Mouse (Mus musculus): ENCODE measurements at regions not wholly inside any gene's neighbourhood (a gene's known extent, or its start where the extent isn't known, plus 50 kb on each side); places are given as distances from the start of the nearest gene placed in this dataset.

DNA sequence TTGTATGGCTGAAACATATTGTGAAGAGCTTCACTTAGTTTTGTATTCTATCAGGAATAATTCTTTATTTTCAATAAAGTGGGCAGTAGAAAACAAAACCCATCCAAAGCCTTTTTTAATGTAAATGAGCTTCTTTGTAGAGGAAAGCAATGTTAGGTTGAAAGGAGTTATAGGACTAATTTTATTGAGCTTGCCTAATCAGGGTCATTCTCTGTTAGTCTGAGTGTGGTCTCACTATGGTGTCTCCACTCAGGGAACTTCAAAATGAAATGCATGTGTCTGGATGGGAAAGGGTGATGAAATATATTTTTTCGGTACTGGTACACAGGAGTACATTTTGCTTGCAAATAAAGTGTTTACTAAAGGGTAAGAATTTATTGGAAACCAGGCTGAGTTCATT is 1055.5 kb upstream of the Flrt2 start:
- no peak for ATAC-seq (ENCODE audit: insufficient number of reproducible peaks, low FRiP score, low TSS enrichment, low read depth)
- Histone ChIP-seq H3K4me1 (no peaks in the 10 kb centered on the region), H3K9ac (no peak overlapping the region), H3K27me3 (no peaks in the 10 kb centered on the region), H3K4me2 (replicated peaks) (no peak overlapping the region), H3K36me3 (no peaks in the 10 kb centered on the region), H3K9me3 (replicated peaks) (no peaks in the 10 kb centered on the region), H3K27ac (replicated peaks) (no peak overlapping the region), H3K4me3 (replicated peaks) (no peak overlapping the region)
- WGBS: 83% methylated on average over 1 of the region's 1 CpGs

DNA sequence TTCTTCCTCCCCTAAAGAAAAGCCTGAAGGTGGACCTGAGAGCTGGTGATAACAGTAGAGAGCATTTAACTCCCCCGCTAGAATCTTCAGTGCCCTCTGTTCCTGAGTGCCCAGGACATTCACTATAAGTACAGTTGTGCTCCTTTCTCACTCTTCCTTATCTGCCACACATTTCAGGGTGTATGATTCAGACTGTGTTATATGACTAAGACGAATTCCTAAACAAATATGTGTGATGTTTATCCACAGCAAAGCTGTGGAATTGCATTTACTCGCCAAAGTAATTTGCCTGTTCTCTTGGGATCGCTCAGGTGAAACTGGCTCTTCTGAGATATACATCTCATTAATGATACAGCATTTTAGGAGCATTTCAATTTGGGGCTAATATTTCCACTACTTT is 1051.9 kb upstream of the Flrt2 start:
- H3K9me3 ChIP-seq (replicated peaks): no peaks in the 10 kb centered on the region
- no peaks in the 10 kb centered on the region for H3K36me3 ChIP-seq
- H3K4me1 ChIP-seq: no peaks in the 10 kb centered on the region
- no peak overlapping the region for H3K9ac ChIP-seq
- no peak overlapping the region for H3K27ac ChIP-seq (replicated peaks)
- no peak overlapping the region for H3K4me2 ChIP-seq (replicated peaks)
- no peak for ATAC-seq (ENCODE audit: insufficient number of reproducible peaks, low FRiP score, low TSS enrichment, low read depth)
- no peak overlapping the region for H3K4me3 ChIP-seq (replicated peaks)
- H3K27me3 ChIP-seq: no peaks in the 10 kb centered on the region
- WGBS: 73% methylated on average over 4 of the region's 4 CpGs

DNA sequence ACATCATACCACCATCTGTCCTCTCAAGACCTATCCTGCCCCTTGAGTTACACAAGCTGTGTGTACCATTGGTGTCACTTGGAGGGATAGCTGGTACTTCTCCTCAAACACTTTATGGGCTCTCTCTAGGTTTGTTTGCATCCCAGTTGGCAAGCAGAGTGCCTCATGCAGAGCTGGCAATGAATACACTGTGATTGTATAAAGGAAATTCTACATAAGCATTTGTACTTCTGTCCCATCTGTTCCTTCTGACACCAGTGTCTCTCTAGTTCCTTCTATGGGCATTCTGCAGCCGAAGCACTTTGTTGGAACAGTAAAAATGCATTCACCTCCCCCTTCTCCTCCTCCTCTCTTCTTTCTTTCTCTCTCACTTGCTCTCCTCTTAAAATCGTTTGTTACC is 1046.7 kb upstream of the Flrt2 start:
- H3K9ac ChIP-seq: no peak overlapping the region
- no peaks in the 10 kb centered on the region for H3K9me3 ChIP-seq (replicated peaks)
- no peaks in the 10 kb centered on the region for H3K4me1 ChIP-seq
- H3K36me3 ChIP-seq: no peaks in the 10 kb centered on the region
- no peak overlapping the region for H3K4me2 ChIP-seq (replicated peaks)
- no peak overlapping the region for H3K4me3 ChIP-seq (replicated peaks)
- no peak overlapping the region for H3K27ac ChIP-seq (replicated peaks)
- ATAC-seq (ENCODE audit: insufficient number of reproducible peaks, low FRiP score, low TSS enrichment, low read depth): no peak
- WGBS: 68% methylated on average over 2 of the region's 2 CpGs
- H3K27me3 ChIP-seq: no peaks in the 10 kb centered on the region

DNA sequence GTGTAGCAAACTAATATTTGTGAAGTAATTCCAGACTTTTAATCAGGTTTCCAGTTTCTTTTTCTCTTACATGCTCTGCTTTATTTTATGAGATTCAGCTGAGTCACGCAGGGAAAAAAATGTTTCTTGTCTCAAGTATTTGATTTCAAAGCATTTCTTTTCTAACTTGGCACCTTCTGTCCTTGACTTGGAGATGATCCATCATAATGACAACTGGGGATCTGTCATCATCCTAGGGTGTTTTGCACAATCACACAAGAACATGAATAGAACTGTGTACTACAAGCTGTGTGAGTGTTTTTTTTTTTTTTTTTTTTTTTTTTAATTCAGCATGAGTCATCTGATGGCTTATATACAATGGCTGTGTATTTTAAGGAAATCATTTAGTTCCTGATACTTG is 1022.0 kb upstream of the Flrt2 start:
- WGBS: 56% methylated on average over 1 of the region's 1 CpGs
- H3K4me3 ChIP-seq (replicated peaks): no peak overlapping the region
- no peak overlapping the region for H3K27ac ChIP-seq (replicated peaks)
- no peak overlapping the region for H3K4me2 ChIP-seq (replicated peaks)
- H3K9ac ChIP-seq: no peak overlapping the region
- no peaks in the 10 kb centered on the region for H3K36me3 ChIP-seq
- H3K27me3 ChIP-seq: no peaks in the 10 kb centered on the region
- H3K9me3 ChIP-seq (replicated peaks): no peaks in the 10 kb centered on the region
- H3K4me1 ChIP-seq: no peaks in the 10 kb centered on the region; the same call in 1 of the 2 replicates
- no peak for ATAC-seq (ENCODE audit: insufficient number of reproducible peaks, low FRiP score, low TSS enrichment, low read depth)

DNA sequence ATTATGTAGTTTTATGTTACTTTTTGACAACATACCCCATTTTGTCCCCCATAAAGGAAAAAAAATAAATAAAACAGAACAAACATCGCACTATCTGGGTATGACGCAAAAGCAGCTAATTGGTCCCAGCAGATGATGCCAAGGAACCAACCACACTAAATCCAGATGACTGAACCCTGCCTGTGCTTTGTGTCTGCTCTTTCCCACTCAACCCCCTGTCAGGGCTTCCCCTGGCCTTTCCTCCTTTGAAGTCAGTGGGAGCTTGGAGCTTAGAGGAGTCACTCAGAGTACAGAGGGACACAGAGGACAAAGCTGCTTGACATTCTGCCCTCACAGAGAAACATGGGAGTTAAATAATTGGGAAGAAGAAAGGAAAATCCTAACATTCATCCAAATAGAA is 1017.1 kb upstream of the Flrt2 start:
- no peaks in the 10 kb centered on the region for H3K9me3 ChIP-seq (replicated peaks)
- no peak for ATAC-seq (ENCODE audit: insufficient number of reproducible peaks, low FRiP score, low TSS enrichment, low read depth)
- no peak overlapping the region for H3K9ac ChIP-seq
- no peak overlapping the region for H3K4me3 ChIP-seq (replicated peaks)
- H3K4me2 ChIP-seq (replicated peaks): no peak overlapping the region
- no peaks in the 10 kb centered on the region; the same call in 1 of the 2 replicates for H3K4me1 ChIP-seq
- no peaks in the 10 kb centered on the region for H3K36me3 ChIP-seq
- WGBS: 55% methylated on average over 2 of the region's 2 CpGs
- H3K27ac ChIP-seq (replicated peaks): no peak overlapping the region
- no peaks in the 10 kb centered on the region for H3K27me3 ChIP-seq

DNA sequence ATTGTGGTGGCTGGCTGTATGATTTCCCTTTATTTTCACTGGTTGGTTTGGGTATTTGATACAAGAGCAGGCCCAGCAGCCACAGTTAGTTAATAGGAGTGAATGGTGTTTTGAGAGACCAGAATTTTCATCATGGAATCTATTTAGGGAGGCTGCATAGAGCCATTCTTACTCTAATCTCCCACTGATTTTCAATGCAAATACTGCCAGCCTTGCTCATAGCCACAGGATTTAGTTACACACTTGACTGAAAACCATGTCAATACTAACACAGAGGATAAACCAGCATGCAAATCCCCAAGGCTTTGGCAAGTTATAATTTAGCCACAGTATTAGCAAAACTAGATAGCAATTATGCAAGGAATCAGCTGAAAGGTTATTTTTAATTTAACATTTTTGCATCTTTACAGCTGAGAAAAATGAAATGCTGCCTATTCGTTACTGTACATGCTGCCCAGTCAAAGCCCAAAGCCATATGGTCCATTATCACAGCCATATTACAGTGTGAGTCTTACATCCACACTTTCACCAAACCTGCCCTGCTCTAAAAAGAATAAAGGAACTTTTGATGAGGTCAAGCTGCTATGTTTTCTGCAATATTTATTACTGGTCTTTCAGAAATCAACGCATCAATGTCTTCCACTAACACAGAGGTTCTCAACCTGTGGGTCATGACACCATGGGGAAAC is 1000.5 kb upstream of the Flrt2 start:
- H3K4me3 ChIP-seq (replicated peaks): no peak overlapping the region
- no peaks in the 10 kb centered on the region for H3K36me3 ChIP-seq
- no peak overlapping the region for H3K4me2 ChIP-seq (replicated peaks)
- no peak for ATAC-seq (ENCODE audit: insufficient number of reproducible peaks, low FRiP score, low TSS enrichment, low read depth)
- no peaks in the 10 kb centered on the region for H3K9me3 ChIP-seq (replicated peaks)
- H3K9ac ChIP-seq: no peak overlapping the region
- H3K27me3 ChIP-seq: no peaks in the 10 kb centered on the region
- WGBS: 69% methylated on average over 2 of the region's 2 CpGs
- no peaks in the 10 kb centered on the region for H3K4me1 ChIP-seq
- no peak overlapping the region for H3K27ac ChIP-seq (replicated peaks)

DNA sequence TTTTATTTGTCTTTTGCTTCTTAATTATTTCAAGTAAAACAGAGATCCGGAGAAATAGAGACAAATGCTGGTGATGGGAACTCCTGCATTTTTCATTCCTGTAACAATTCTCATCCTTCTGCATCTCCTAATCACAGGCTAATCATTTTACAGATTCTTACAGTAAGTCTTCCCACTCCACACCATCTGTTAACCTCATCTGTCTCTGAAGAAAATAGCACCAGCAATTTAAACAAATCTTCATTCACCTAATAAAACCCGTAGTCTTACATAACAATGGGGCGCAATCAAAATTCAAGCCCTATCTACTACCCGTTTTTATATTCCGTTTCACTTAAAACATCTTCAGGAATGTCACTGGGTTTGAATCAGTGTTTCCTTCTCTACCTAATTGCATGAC is 960.6 kb upstream of the Flrt2 start:
- Histone ChIP-seq H3K9me3 (replicated peaks) (no peaks in the 10 kb centered on the region), H3K4me3 (replicated peaks) (no peak overlapping the region), H3K27me3 (no peaks in the 10 kb centered on the region), H3K4me2 (replicated peaks) (no peak overlapping the region), H3K36me3 (no peaks in the 10 kb centered on the region), H3K9ac (no peak overlapping the region), H3K4me1 (no peaks in the 10 kb centered on the region; the same call in 1 of the 2 replicates), H3K27ac (replicated peaks) (no peak overlapping the region)
- WGBS: 68% methylated on average over 5 of the region's 5 CpGs
- no peak for ATAC-seq (ENCODE audit: insufficient number of reproducible peaks, low FRiP score, low TSS enrichment, low read depth)

DNA sequence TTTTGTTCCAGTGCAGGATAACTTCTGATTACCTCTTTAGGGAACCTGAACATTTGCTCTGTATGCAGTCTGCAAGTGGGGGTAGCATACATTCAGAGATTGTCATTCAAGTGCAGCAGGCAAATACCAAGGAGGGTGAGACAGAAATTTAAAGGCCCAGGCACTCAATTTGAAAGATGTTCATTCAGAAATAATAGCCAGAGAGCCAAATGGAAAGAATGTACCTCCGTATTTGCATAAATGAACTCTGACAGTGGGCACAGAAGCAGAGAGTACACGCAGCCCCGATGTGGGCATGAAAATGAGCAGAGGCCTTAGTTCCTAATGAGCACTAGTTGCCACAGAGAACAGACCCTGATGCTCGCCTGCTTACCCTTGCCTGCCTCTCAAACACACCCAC is 958.8 kb upstream of the Flrt2 start:
- 41% methylated on average over 4 of the region's 4 CpGs for WGBS
- ATAC-seq (ENCODE audit: insufficient number of reproducible peaks, low FRiP score, low TSS enrichment, low read depth): no peak
- no peaks in the 10 kb centered on the region for H3K9me3 ChIP-seq (replicated peaks)
- no peak overlapping the region for H3K9ac ChIP-seq
- H3K27me3 ChIP-seq: no peaks in the 10 kb centered on the region
- H3K27ac ChIP-seq (replicated peaks): no peak overlapping the region
- H3K36me3 ChIP-seq: no peaks in the 10 kb centered on the region
- no peak overlapping the region for H3K4me3 ChIP-seq (replicated peaks)
- no peaks in the 10 kb centered on the region; the same call in 1 of the 2 replicates for H3K4me1 ChIP-seq
- no peak overlapping the region for H3K4me2 ChIP-seq (replicated peaks)

DNA sequence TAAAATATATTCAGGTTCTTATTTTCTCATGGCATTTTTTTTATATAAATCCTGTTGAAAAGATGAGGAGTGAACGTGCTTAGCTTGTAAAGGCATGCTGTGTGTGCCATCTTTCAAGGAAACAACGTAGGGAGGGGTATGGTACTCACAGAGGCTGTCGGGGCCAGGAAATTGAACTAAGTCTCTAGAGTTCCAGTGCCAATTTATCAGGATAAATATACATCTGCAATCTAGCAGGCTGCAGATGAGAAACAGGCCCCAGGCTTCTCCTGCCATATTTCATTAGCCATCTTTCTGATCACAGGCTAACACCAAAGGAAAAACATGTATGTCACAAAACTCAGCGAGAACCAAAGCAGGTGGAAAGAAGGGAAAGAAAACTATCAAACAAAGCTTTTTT is 954.8 kb upstream of the Flrt2 start:
- 26% methylated on average over 4 of the region's 4 CpGs for WGBS
- no peak overlapping the region for H3K9ac ChIP-seq
- no peak for ATAC-seq (ENCODE audit: insufficient number of reproducible peaks, low FRiP score, low TSS enrichment, low read depth)
- no peaks in the 10 kb centered on the region for H3K27me3 ChIP-seq
- no peaks in the 10 kb centered on the region for H3K9me3 ChIP-seq (replicated peaks)
- H3K4me3 ChIP-seq (replicated peaks): no peak overlapping the region
- H3K4me1 ChIP-seq: no peaks in the 10 kb centered on the region; the same call in 1 of the 2 replicates
- no peaks in the 10 kb centered on the region for H3K36me3 ChIP-seq
- no peak overlapping the region for H3K4me2 ChIP-seq (replicated peaks)
- no peak overlapping the region for H3K27ac ChIP-seq (replicated peaks)

DNA sequence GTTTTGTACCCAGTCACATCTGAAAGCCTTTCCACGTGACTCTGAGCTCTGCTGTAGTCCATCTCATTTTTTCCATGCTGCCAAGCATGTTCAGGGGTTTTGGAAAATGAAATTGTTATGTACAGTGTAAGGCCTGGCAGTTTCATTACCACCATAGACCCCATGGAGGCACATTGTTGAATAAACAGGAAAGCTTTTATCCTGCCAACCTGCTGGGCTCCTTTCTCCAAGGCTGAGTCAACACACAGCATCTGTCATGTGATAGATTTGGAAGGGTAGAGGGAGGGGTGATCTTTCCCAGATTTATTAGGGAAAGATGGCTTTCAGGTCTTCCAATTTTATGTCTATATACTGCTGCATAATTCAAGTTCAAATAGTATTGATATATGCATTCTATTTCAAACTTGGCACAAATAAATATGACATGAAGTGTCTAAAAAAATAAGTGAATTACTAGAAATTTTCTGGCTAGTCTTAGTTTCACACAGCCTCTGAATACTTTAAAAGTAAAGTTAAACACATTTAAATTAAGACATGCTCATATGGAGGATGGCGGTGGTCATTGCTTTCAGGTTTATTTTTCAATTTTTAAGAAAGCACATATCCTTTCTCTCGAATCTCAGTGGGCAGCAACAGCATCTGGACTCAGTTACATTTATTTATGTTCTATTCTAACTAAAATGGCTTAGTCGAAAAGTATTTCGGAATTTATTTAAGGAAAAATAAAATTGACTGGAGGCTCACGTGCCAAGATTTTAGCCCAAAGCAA is 942.1 kb upstream of the Flrt2 start:
- Histone ChIP-seq H3K36me3 (no peaks in the 10 kb centered on the region), H3K27me3 (no peaks in the 10 kb centered on the region), H3K27ac (replicated peaks) (no peak overlapping the region), H3K4me2 (replicated peaks) (no peak overlapping the region), H3K9me3 (replicated peaks) (no peaks in the 10 kb centered on the region), H3K9ac (no peak overlapping the region), H3K4me1 (no peaks in the 10 kb centered on the region), H3K4me3 (replicated peaks) (no peak overlapping the region)
- WGBS: 39% methylated on average over 6 of the region's 6 CpGs
- no peak; the same call in 1 of the 2 replicates for ATAC-seq (ENCODE audit: insufficient number of reproducible peaks, low FRiP score, low TSS enrichment, low read depth)

DNA sequence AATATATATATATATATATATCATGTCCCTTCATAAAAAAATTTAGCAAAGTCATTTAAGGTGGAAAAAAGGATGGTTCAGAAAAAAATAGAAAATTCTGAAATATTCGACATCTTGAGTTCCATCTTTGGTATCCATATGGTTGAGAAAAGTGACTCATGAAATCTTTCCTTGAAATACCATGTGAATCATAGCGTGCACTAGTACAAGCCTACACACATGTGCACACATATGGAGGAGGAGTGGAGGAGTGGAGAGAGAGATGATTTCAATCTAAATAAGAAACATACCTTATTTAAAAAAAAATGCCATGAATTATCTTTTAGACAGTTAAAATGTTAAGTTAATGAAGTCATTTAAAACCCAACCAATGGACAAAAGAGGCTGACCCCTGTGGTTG is 936.3 kb upstream of the Flrt2 start:
- H3K27me3 ChIP-seq: no peaks in the 10 kb centered on the region
- no peak overlapping the region for H3K4me2 ChIP-seq (replicated peaks)
- H3K36me3 ChIP-seq: no peaks in the 10 kb centered on the region
- H3K27ac ChIP-seq (replicated peaks): no peak overlapping the region
- H3K4me1 ChIP-seq: no peaks in the 10 kb centered on the region
- no peak for ATAC-seq (ENCODE audit: insufficient number of reproducible peaks, low FRiP score, low TSS enrichment, low read depth)
- H3K9ac ChIP-seq: no peak overlapping the region
- 81% methylated on average over 2 of the region's 2 CpGs for WGBS
- no peak overlapping the region for H3K4me3 ChIP-seq (replicated peaks)
- no peaks in the 10 kb centered on the region for H3K9me3 ChIP-seq (replicated peaks)
